Mouse (Mus musculus): ENCODE data around the gene Macrod1. TPM values are rescaled to one million over a fixed set of nuclear protein-coding genes. Genes with fewer than 3 reads are reported as not detected.

The Macrod1 gene
- polyA plus RNA-seq, 1 experiment from 2014 or later: 3.4 TPM

GRCm38 (mm10) chr19:7240782-7241690 lies 184.4 kb downstream of the Macrod1 start, which contains the start of gene Naa40:
Naa40 (minus strand) TSS chr19:7241183.
- no peaks in the 10 kb centered on the region for H3K9me3 ChIP-seq
- WGBS: under 1% methylated on average over 80 of the region's 80 CpGs
- H3K4me3 ChIP-seq: peak within 1 kb of the TSS; percentile 86
- peak within 1 kb of the TSS; percentile 95 for H3K27ac ChIP-seq
- peaks cover 28% of the 10 kb centered on the region for H3K4me1 ChIP-seq (replicated peaks)
- peak; percentile 93 for DNase-seq (ENCODE audit: low spot score)
- peaks cover 17% of the 10 kb centered on the region; the same call in 1 of the 2 replicates for H3K27me3 ChIP-seq (ENCODE audit: insufficient read depth, poor library complexity, severe bottlenecking)
- H3K36me3 ChIP-seq: peaks cover 29% of the 10 kb centered on the region

GRCm38 (mm10) chr19:7246021-7246420 lies 189.4 kb downstream of the Macrod1 start:
- Histone ChIP-seq H3K27ac (no peak overlapping the region), H3K9me3 (no peaks in the 10 kb centered on the region), H3K36me3 (no peaks in the 10 kb centered on the region), H3K27me3 (ENCODE audit: insufficient read depth, poor library complexity, severe bottlenecking) (peaks cover 17% of the 10 kb centered on the region; the same call in 1 of the 2 replicates), H3K4me1 (replicated peaks) (peaks cover 9% of the 10 kb centered on the region), H3K4me3 (no peak overlapping the region)
- DNase-seq (ENCODE audit: low spot score): no peak
- 89% methylated on average over 3 of the region's 3 CpGs for WGBS

Other genes starting within 250 kb of the Macrod1 start
- gene Rps6ka4, start 216.2 kb upstream of the Macrod1 start, polyA plus RNA-seq (2016; fragmentation: Nextera tagmentation; extraction: Ambion mirVana): 6.2 and 7.7 TPM in 2 replicates
- gene Ccdc88b, start 198.6 kb upstream of the Macrod1 start, polyA plus RNA-seq (2016; fragmentation: Nextera tagmentation; extraction: Ambion mirVana): 0.37 and 1.2 TPM in 2 replicates
- gene Trmt112, start 147.1 kb upstream of the Macrod1 start, polyA plus RNA-seq (2016; fragmentation: Nextera tagmentation; extraction: Ambion mirVana): 148 and 157 TPM in 2 replicates
- gene Prdx5, start 146.7 kb upstream of the Macrod1 start, polyA plus RNA-seq (2016; fragmentation: Nextera tagmentation; extraction: Ambion mirVana): 155 and 196 TPM in 2 replicates
- 8.4 and 12.0 TPM in 2 replicates for gene Esrra, start 135.0 kb upstream of the Macrod1 start, polyA plus RNA-seq (2016; fragmentation: Nextera tagmentation; extraction: Ambion mirVana)
- 0.46 TPM in 1 of 2 replicates, not detected in the other for gene Catsperz, start 131.4 kb upstream of the Macrod1 start, polyA plus RNA-seq (2016; fragmentation: Nextera tagmentation; extraction: Ambion mirVana)
- gene Kcnk4, start 122.3 kb upstream of the Macrod1 start, polyA plus RNA-seq (2016; fragmentation: Nextera tagmentation; extraction: Ambion mirVana): not detected in 2 replicates
- 63.1 and 75.5 TPM in 2 replicates for gene Bad, start 114.9 kb upstream of the Macrod1 start, polyA plus RNA-seq (2016; fragmentation: Nextera tagmentation; extraction: Ambion mirVana)
- gene Gpr137, start 114.3 kb upstream of the Macrod1 start, polyA plus RNA-seq (2016; fragmentation: Nextera tagmentation; extraction: Ambion mirVana): 31.2 and 40.9 TPM in 2 replicates
- gene Ppp1r14b, start 81.8 kb upstream of the Macrod1 start, polyA plus RNA-seq (2016; fragmentation: Nextera tagmentation; extraction: Ambion mirVana): 157 and 186 TPM in 2 replicates
- gene Plcb3, start 80.3 kb upstream of the Macrod1 start, polyA plus RNA-seq (2016; fragmentation: Nextera tagmentation; extraction: Ambion mirVana): 22.3 and 28.3 TPM in 2 replicates
- 119 and 121 TPM in 2 replicates for gene Fkbp2, start 76.3 kb upstream of the Macrod1 start, polyA plus RNA-seq (2016; fragmentation: Nextera tagmentation; extraction: Ambion mirVana)
- 35.6 and 36.2 TPM in 2 replicates for gene Vegfb, start 69.2 kb upstream of the Macrod1 start, polyA plus RNA-seq (2016; fragmentation: Nextera tagmentation; extraction: Ambion mirVana)
- gene Dnajc4, start 64.2 kb upstream of the Macrod1 start, polyA plus RNA-seq (2016; fragmentation: Nextera tagmentation; extraction: Ambion mirVana): 18.7 and 23.3 TPM in 2 replicates
- 20.6 and 23.2 TPM in 2 replicates for gene Nudt22, start 60.7 kb upstream of the Macrod1 start, polyA plus RNA-seq (2016; fragmentation: Nextera tagmentation; extraction: Ambion mirVana)
- gene Trpt1, start 60.7 kb upstream of the Macrod1 start, polyA plus RNA-seq (2016; fragmentation: Nextera tagmentation; extraction: Ambion mirVana): 9.9 and 13.5 TPM in 2 replicates
- 8.7 and 10.1 TPM in 2 replicates for gene Fermt3, start 37.3 kb upstream of the Macrod1 start, polyA plus RNA-seq (2016; fragmentation: Nextera tagmentation; extraction: Ambion mirVana)
- 372 and 451 TPM in 2 replicates for gene Stip1, start 16.8 kb upstream of the Macrod1 start, polyA plus RNA-seq (2016; fragmentation: Nextera tagmentation; extraction: Ambion mirVana)
- 3.1 and 4.0 TPM in 2 replicates for gene Flrt1, start 48.9 kb downstream of the Macrod1 start, polyA plus RNA-seq (2016; fragmentation: Nextera tagmentation; extraction: Ambion mirVana)
- 273 and 309 TPM in 2 replicates for gene Otub1, start 149.5 kb downstream of the Macrod1 start, polyA plus RNA-seq (2016; fragmentation: Nextera tagmentation; extraction: Ambion mirVana)
- gene Cox8a, start 160.8 kb downstream of the Macrod1 start, polyA plus RNA-seq (2016; fragmentation: Nextera tagmentation; extraction: Ambion mirVana): 914 and 944 TPM in 2 replicates
- 89.8 and 96.5 TPM in 2 replicates for gene Naa40, start 184.4 kb downstream of the Macrod1 start, polyA plus RNA-seq (2016; fragmentation: Nextera tagmentation; extraction: Ambion mirVana)
- gene Rcor2, start 210.5 kb downstream of the Macrod1 start, polyA plus RNA-seq (2016; fragmentation: Nextera tagmentation; extraction: Ambion mirVana): 72.0 and 79.1 TPM in 2 replicates